Mouse (Mus musculus): ENCODE measurements around the gene Thumpd3. TPM values are rescaled to one million over a fixed set of nuclear protein-coding genes. Genes with fewer than 3 reads are reported as not detected.

Thumpd3 gene
- polyA plus RNA-seq (2016; fragmentation: Nextera tagmentation; extraction: Ambion mirVana), result 73.2 and 74.9 TPM in 2 replicates

- H3K9me3 ChIP-seq (replicated peaks), result no peaks in the 10 kb centered on the region
- peak within 1 kb of the TSS; percentile 86 for H3K4me3 ChIP-seq
- no peaks in the 10 kb centered on the region for H3K27me3 ChIP-seq (ENCODE audit: low read depth, poor library complexity, severe bottlenecking)
- H3K27ac ChIP-seq (replicated peaks), result peak within 1 kb of the TSS; percentile 89
- peaks cover 26% of the 10 kb centered on the region for H3K4me1 ChIP-seq
- WGBS, result under 1% methylated on average over 59 of the region's 59 CpGs
- peaks cover 30% of the 10 kb centered on the region for H3K36me3 ChIP-seq
- peak; percentile 99 for DNase-seq (ENCODE audit: low spot score)
These were observed at the start of gene Thumpd3 for GRCm38 (mm10) chr6:113046041-113046975. Gene Thumpd3, plus strand, starts transcription at chr6:113046225.

- no peaks in the 10 kb centered on the region for H3K27me3 ChIP-seq (ENCODE audit: low read depth, poor library complexity, severe bottlenecking)
- H3K4me3 ChIP-seq, result no peak overlapping the region
- WGBS, result 49% methylated on average over 2 of the region's 2 CpGs
- H3K9me3 ChIP-seq (replicated peaks), result no peaks in the 10 kb centered on the region
- no peaks in the 10 kb centered on the region for H3K36me3 ChIP-seq
- peak overlapping the region; percentile 79; the same call in 1 of the 2 replicates for H3K27ac ChIP-seq (replicated peaks)
- DNase-seq (ENCODE audit: low spot score), result no peak
- H3K4me1 ChIP-seq, result peaks cover 14% of the 10 kb centered on the region
These were observed 46.8 kb upstream of the Thumpd3 start for GRCm38 (mm10) chr6:112999199-112999598.

DNA sequence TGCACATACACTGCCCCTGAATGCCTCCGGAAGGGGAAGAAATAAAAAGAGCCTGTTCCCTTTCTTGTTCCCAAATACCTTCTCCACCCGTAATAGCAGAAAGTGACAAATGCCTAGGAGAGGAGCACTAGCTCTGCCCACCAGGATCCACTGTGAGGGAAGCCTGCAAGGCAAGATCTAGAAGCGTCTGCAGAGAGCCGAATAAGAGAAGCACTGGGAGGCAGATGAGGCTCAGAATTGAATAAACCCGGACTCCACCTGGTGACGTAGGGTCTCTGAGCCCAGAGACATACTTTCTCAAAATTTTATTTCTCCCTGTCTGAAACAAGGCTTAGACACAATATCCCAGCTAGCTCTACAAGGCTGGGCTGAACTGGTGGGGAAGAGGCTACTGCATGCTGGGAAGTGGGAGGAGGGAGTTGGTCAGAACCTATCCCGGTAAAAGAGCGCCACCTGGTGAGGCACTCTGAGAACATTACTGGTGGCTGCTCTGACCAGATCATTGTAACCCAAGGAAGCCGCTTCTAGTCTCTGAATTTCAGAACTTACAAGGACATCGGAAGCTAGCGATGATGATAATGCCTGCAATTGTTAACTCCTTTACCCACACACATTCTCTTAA, 45.2 kb upstream of the Thumpd3 start:
- 44% methylated on average over 11 of the region's 11 CpGs for WGBS
- Histone ChIP-seq H3K27ac (replicated peaks) (peak overlapping the region; percentile 79), H3K36me3 (no peaks in the 10 kb centered on the region), H3K27me3 (ENCODE audit: low read depth, poor library complexity, severe bottlenecking) (no peaks in the 10 kb centered on the region), H3K9me3 (replicated peaks) (no peaks in the 10 kb centered on the region), H3K4me1 (peaks cover 16% of the 10 kb centered on the region), H3K4me3 (no peak overlapping the region)
- peak; percentile 87 for DNase-seq (ENCODE audit: low spot score)

GRCm38 (mm10) chr6:113001719-113002118, 44.3 kb upstream of the Thumpd3 start:
- Histone ChIP-seq H3K4me1 (peaks cover 16% of the 10 kb centered on the region), H3K4me3 (no peak overlapping the region), H3K27ac (replicated peaks) (peak overlapping the region; percentile 62), H3K9me3 (replicated peaks) (no peaks in the 10 kb centered on the region), H3K27me3 (ENCODE audit: low read depth, poor library complexity, severe bottlenecking) (no peaks in the 10 kb centered on the region), H3K36me3 (no peaks in the 10 kb centered on the region)
- DNase-seq (ENCODE audit: low spot score), result no peak
- WGBS, result 81% methylated on average over 12 of the region's 12 CpGs

GRCm38 (mm10) chr6:113003313-113004111, 42.5 kb upstream of the Thumpd3 start:
- Histone ChIP-seq H3K27ac (replicated peaks) (peak overlapping the region; percentile 62), H3K27me3 (ENCODE audit: low read depth, poor library complexity, severe bottlenecking) (no peaks in the 10 kb centered on the region), H3K36me3 (no peaks in the 10 kb centered on the region), H3K4me3 (no peak overlapping the region), H3K4me1 (peaks cover 16% of the 10 kb centered on the region), H3K9me3 (replicated peaks) (peaks cover 11% of the 10 kb centered on the region)
- WGBS, result 94% methylated on average over 10 of the region's 10 CpGs
- no peak for DNase-seq (ENCODE audit: low spot score)

DNA sequence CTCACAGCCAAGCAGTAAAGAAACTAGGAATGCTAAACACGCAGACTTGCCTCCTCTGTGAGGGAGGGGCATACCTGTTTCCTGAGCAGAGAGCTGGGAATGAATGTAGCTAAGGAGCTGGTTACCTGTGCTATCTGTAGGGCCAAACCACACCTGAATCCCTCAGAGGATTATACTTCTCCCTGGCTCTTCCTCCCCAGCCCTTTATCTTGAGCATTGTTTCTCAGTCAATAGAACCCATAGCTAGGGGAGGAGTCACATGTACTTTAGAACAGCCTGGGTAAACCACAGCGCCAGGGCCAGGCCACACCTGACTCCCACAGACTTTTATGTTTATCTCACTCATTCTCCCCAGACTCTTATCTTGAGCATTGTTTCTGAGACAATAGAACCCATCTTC, 39.2 kb upstream of the Thumpd3 start:
- no peaks in the 10 kb centered on the region for H3K36me3 ChIP-seq
- no peak overlapping the region for H3K4me3 ChIP-seq
- WGBS, result 55% methylated on average over 2 of the region's 2 CpGs
- no peaks in the 10 kb centered on the region for H3K27me3 ChIP-seq (ENCODE audit: low read depth, poor library complexity, severe bottlenecking)
- no peak for DNase-seq (ENCODE audit: low spot score)
- peaks cover 26% of the 10 kb centered on the region for H3K4me1 ChIP-seq
- peaks cover 11% of the 10 kb centered on the region for H3K9me3 ChIP-seq (replicated peaks)
- no peak overlapping the region for H3K27ac ChIP-seq (replicated peaks)

DNA sequence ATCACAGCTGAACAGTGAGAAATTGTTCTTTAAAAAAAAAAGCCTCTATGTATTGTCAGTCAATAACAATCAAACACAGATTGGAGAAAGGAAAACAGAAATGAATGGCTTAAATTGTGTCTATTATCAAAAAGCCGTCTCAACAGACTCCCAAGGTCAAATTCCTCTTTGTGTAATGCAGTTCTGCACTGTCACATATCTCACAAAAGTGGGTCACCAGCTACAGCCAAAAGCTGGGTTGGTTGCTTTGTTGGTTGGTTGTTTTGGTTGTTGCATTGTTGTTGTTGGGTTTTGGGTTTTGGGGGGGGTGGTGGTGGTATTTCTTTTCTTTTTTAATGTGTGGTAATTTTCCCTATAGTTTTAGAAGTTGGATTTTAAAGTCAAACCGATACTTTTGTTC, 34.1 kb upstream of the Thumpd3 start:
- no peak for DNase-seq (ENCODE audit: low spot score)
- H3K27ac ChIP-seq (replicated peaks), result peak overlapping the region; percentile 87
- WGBS, result 51% methylated on average over 2 of the region's 2 CpGs

DNA sequence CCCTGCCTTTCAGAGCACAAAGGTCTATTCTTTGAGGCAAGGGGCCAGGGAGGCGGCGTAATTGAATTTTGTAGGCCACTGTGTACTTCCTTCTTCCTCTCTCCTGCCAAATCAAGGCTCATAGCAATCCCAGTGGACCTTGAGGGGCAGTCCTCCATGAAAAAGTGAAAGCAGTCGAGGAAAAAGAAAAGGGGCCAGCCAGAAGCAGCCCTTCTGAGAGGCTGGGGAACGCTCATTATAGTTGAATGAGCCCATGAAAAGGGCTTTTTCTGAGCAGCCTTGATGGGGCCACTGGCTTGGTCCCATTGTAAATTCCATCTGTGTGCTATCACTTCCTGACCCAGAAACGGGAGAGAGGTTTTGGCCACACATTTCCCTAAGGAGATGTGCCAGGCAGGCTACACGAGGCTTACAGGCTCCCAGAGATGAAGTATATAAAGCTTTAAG, 33.5 kb upstream of the Thumpd3 start:
- Histone ChIP-seq H3K36me3 (no peaks in the 10 kb centered on the region), H3K27me3 (ENCODE audit: low read depth, poor library complexity, severe bottlenecking) (no peaks in the 10 kb centered on the region), H3K27ac (replicated peaks) (peak overlapping the region; percentile 87), H3K4me3 (no peak overlapping the region), H3K9me3 (replicated peaks) (peaks cover 8% of the 10 kb centered on the region), H3K4me1 (peaks cover 57% of the 10 kb centered on the region)
- 14% methylated on average over 6 of the region's 6 CpGs for WGBS
- DNase-seq (ENCODE audit: low spot score), result peak; percentile 60

More for the DNA sequence above, 34.1 kb upstream of the Thumpd3 start:
- H3K4me1 ChIP-seq, result peaks cover 51% of the 10 kb centered on the region
- H3K27me3 ChIP-seq (ENCODE audit: low read depth, poor library complexity, severe bottlenecking), result no peaks in the 10 kb centered on the region
- H3K4me3 ChIP-seq, result no peak overlapping the region
- no peaks in the 10 kb centered on the region for H3K36me3 ChIP-seq
- H3K9me3 ChIP-seq (replicated peaks), result peaks cover 11% of the 10 kb centered on the region

- Histone ChIP-seq H3K27ac (replicated peaks) (peak overlapping the region; percentile 87), H3K27me3 (ENCODE audit: low read depth, poor library complexity, severe bottlenecking) (no peaks in the 10 kb centered on the region), H3K4me3 (no peak overlapping the region), H3K9me3 (replicated peaks) (no peaks in the 10 kb centered on the region), H3K36me3 (no peaks in the 10 kb centered on the region), H3K4me1 (peaks cover 67% of the 10 kb centered on the region)
- DNase-seq (ENCODE audit: low spot score), result no peak
- WGBS, result 86% methylated on average over 4 of the region's 4 CpGs
These were observed 32.5 kb upstream of the Thumpd3 start for GRCm38 (mm10) chr6:113013550-113013949.

GRCm38 (mm10) chr6:113017500-113018047, 28.5 kb upstream of the Thumpd3 start:
- 70% methylated on average over 12 of the region's 12 CpGs for WGBS
- Histone ChIP-seq H3K4me3 (no peak overlapping the region), H3K27ac (replicated peaks) (peak overlapping the region; percentile 65), H3K4me1 (peaks cover 44% of the 10 kb centered on the region), H3K9me3 (replicated peaks) (no peaks in the 10 kb centered on the region), H3K27me3 (ENCODE audit: low read depth, poor library complexity, severe bottlenecking) (no peaks in the 10 kb centered on the region), H3K36me3 (no peaks in the 10 kb centered on the region)
- DNase-seq (ENCODE audit: low spot score), result no peak

- Histone ChIP-seq H3K9me3 (replicated peaks) (no peaks in the 10 kb centered on the region), H3K27ac (replicated peaks) (peak overlapping the region; percentile 65), H3K27me3 (ENCODE audit: low read depth, poor library complexity, severe bottlenecking) (no peaks in the 10 kb centered on the region), H3K4me3 (no peak overlapping the region), H3K36me3 (no peaks in the 10 kb centered on the region), H3K4me1 (peaks cover 40% of the 10 kb centered on the region)
- DNase-seq (ENCODE audit: low spot score), result no peak
- 29% methylated on average over 6 of the region's 6 CpGs for WGBS
These were observed 27.9 kb upstream of the Thumpd3 start for GRCm38 (mm10) chr6:113018139-113018538.

DNA sequence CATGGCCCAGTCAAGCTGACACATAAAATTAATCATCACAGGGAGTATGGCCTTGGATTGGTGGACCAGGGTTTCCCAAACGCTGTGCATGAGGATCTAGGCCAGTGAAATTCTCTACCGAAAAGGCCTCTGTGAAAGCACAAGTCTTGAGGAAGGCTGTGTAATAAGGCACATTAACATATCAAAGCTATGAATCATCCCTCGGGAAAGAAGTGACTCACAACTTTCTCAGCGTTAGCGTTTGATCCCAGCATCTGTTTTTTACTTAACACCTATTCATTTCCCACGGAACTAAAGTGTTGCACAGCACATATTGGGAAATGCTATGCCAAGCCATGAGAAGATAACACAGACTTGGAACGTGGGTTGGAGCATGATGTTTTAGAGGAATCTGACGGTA, 21.2 kb upstream of the Thumpd3 start:
- 31% methylated on average over 8 of the region's 8 CpGs for WGBS
- DNase-seq (ENCODE audit: low spot score), result no peak
- peaks cover 13% of the 10 kb centered on the region for H3K27me3 ChIP-seq (ENCODE audit: low read depth, poor library complexity, severe bottlenecking)
- no peak overlapping the region for H3K4me3 ChIP-seq
- H3K4me1 ChIP-seq, result peaks cover 59% of the 10 kb centered on the region
- H3K9me3 ChIP-seq (replicated peaks), result no peaks in the 10 kb centered on the region
- H3K36me3 ChIP-seq, result no peaks in the 10 kb centered on the region
- H3K27ac ChIP-seq (replicated peaks), result peak overlapping the region; percentile 86

Measured in midbrain, embryonic 10.5 days (tissue).